Mouse (Mus musculus): ENCODE data around the gene Spop.

GRCm38 (mm10) chr11:95383331-95383986 lies 30.4 kb upstream of the Spop start:
- TF ChIP-seq CTCF (IDR thresholded peaks at IDR 0.05; ENCODE audit: low read depth) (no peak), EP300 (optimal IDR thresholded peaks at IDR 0.05) (no peak)
